Mouse (Mus musculus) stomach, postnatal 0 days (tissue): ENCODE measurements around the gene Cenpx. TPM values are rescaled to one million over a fixed set of nuclear protein-coding genes. Genes with fewer than 3 reads are reported as not detected.
A peak's percentile ranks its signal among the peaks of the same experiment; 100 is the strongest.
"Not testable (repeated sequence)": the region's sequence is repeated elsewhere in the genome, so short reads cannot be mapped to it uniquely, and the experiment has no call there.

ENCODE experiments used
- ATAC-seq: fragments of 200-750 bp; cut with Nextera tagmentation; 2 replicates; pipeline ENCODE4 v1.8.0; 2017; ENCODE audit not compliant: low FRiP score, low TSS enrichment
- DNase-seq: peaks from one replicate; pipeline ENCODE4 v3.0.0-alpha.2; 2016; ENCODE audit warnings: low spot score
- H3K27ac ChIP-seq: fragments of 300-500 bp; sonication (generic); replicated peaks from 2 replicates; pipeline ENCODE4 v1.5.1; 2014; ENCODE audit warnings: mild to moderate bottlenecking, control low read depth
- H3K27me3 ChIP-seq: fragments of 300-500 bp; sonication (generic); 2 replicates; pipeline ENCODE4 v1.6.1; 2014; ENCODE audit warnings: low read length; ENCODE audit not compliant: control insufficient read depth, insufficient read depth
- H3K36me3 ChIP-seq: fragments of 300-500 bp; sonication (generic); 2 replicates; pipeline ENCODE4 v1.6.1; 2014; ENCODE audit warnings: low read length, mixed read lengths; ENCODE audit not compliant: control insufficient read depth, insufficient read depth
- H3K4me1 ChIP-seq: fragments of 300-500 bp; sonication (generic); replicated peaks from 2 replicates; pipeline ENCODE4 v1.6.1; 2014; ENCODE audit warnings: antibody characterized with exemption; ENCODE audit not compliant: control insufficient read depth, insufficient read depth
- H3K4me2 ChIP-seq: fragments of 300-500 bp; sonication (generic); replicated peaks from 2 replicates; pipeline ENCODE4 v1.6.1; 2014; ENCODE audit warnings: low read depth, mild to moderate bottlenecking, control low read depth, moderate library complexity
- H3K4me3 ChIP-seq: fragments of 300-500 bp; sonication (generic); 2 replicates; pipeline ENCODE4 v1.5.1; 2014; ENCODE audit warnings: low read depth, low read length, control low read depth
- H3K9ac ChIP-seq: fragments of 300-500 bp; sonication (generic); 2 replicates; pipeline ENCODE4 v1.6.1; 2014; ENCODE audit warnings: mild to moderate bottlenecking, low read length, control low read depth, mixed read lengths
- H3K9me3 ChIP-seq: fragments of 300-500 bp; sonication (generic); 2 replicates; pipeline ENCODE4 v1.6.1; 2016; ENCODE audit warnings: low read length; ENCODE audit not compliant: control insufficient read depth
- CTCF ChIP-seq: IDR thresholded peaks from 2 replicates; pipeline ENCODE4 v1.5.1; 2016; ENCODE audit warnings: antibody characterized with exemption, low read depth, mild to moderate bottlenecking, moderate library complexity
- EP300 ChIP-seq: optimal IDR thresholded peaks from 2 replicates; pipeline ENCODE3; 2016; ENCODE audit warnings: antibody characterized with exemption
- WGBS: fragments of 180-500 bp; shearing (Covaris S2); extraction: QIAGEN DNeasy Blood & Tissue Kit; methylation state at CpG from one replicate; pipeline ENCODE4 v1.1.7; 2014; 5-methylcytosine and 5-hydroxymethylcytosine counted together
- polyA plus RNA-seq: library from polyadenylated mRNA; unstranded; fragments of >200 nt; fragmentation: Nextera tagmentation; extraction: Ambion mirVana; gene quantifications from 2 replicates; pipeline ENCODE4 v1.2.1, GENCODE M21; 2015

Cenpx gene
- polyA plus RNA-seq, 1 experiment from 2014 or later = 123 TPM

DNA sequence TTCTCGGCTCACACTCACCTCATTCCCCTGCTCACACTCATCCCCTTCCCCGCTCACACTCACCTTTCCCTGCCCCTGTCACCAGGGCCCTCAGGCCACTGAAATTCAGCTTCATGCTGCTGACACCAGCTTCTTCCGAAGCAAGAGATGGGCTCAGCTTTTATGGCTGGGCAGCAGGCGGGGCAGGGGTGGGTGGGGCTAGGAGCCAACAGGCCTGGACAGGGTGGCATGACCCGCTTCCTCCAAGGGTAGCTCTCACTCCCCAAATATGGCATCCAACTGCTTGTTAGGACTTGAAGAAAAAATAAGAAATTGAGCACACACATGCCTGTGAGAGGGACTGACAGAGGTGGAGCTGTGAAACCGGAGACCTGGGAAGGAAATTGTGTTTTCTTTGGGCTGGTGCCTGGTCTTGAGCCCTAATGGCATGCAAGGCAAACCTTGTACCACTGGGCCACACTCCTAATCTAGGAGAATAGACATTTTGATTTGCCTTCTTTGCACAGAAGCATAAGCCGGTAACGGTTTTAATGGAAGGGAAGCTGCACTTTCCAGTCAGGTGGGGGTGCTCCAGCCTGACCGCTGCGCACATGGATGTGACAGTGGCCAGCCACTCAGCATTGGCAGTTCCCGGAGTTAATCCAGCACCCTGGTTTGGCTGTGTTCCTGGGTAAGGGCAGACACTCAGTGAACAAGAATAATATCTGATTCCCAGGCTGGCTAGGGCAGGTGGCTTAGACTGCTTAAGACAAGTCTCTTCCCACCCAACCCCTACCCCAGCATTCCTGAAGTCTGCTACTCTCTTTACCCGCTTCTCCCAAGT lies 18.5 kb upstream of the Cenpx start, which contains the start of gene Cbr2:
Gene Cbr2, minus strand, starts transcription at position 257 of the 823 bp plus-strand sequence.
- Histone ChIP-seq H3K27ac (peak within 1 kb of the TSS; percentile 82), H3K4me1 (0 out of 2 replicates have a peak, but pooled peaks cover 2% of the 10 kb centered on the region), H3K9me3 (no peaks in the 10 kb centered on the region), H3K27me3 (no peaks in the 10 kb centered on the region), H3K4me3 (no peak within 1 kb of the TSS), H3K36me3 (no peaks in the 10 kb centered on the region), H3K4me2 (peak within 1 kb of the TSS; percentile 17; the same call in 1 of the 2 replicates), H3K9ac (no peak within 1 kb of the TSS)
- TF ChIP-seq CTCF (no peak), EP300 (no peak)
- ATAC-seq (no peak), DNase-seq (no peak)
- WGBS = 59% methylated on average over 12 of the region's 12 CpGs

DNA sequence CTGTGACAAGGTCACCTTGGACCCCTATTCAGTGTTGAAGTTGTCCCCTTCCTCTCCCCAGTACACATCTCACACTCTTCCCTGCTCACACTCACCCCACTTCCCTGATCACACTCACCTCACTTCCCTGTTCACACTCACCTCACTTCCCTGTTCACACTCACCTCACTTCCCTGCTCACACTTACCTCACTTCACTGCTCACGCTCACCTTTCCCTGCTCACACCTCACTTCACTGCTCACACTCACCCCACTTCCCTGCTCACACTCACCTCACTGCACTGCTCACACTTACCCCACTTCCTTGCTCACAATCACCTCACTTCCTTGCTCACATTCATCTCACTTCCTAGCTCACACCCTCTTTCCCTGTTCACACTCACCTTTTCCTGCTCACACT lies 17.9 kb upstream of the Cenpx start:
- 0 out of 2 replicates have a peak, but pooled peaks cover 5% of the 10 kb centered on the region for H3K4me1 ChIP-seq
- H3K9ac ChIP-seq = no peak overlapping the region
- peak overlapping the region; percentile 17; the same call in 1 of the 2 replicates for H3K4me2 ChIP-seq
- H3K9me3 ChIP-seq = no peaks in the 10 kb centered on the region
- no peak overlapping the region; the same call in 1 of the 2 replicates for H3K27ac ChIP-seq
- WGBS = 95% methylated on average over 1 of the region's 1 CpGs
- ATAC-seq = no peak
- no peak for DNase-seq
- H3K4me3 ChIP-seq = no peak overlapping the region
- no peak for TF ChIP-seq CTCF
- TF ChIP-seq EP300 = no peak
- no peaks in the 10 kb centered on the region for H3K36me3 ChIP-seq
- no peaks in the 10 kb centered on the region for H3K27me3 ChIP-seq

GRCm38 (mm10) chr11:120730331-120730870 lies 16.9 kb upstream of the Cenpx start:
- H3K27me3 ChIP-seq = no peaks in the 10 kb centered on the region
- H3K36me3 ChIP-seq = no peaks in the 10 kb centered on the region
- H3K4me3 ChIP-seq = no peak overlapping the region
- H3K9me3 ChIP-seq = no peaks in the 10 kb centered on the region
- TF ChIP-seq CTCF = no peak
- no peak for TF ChIP-seq EP300
- WGBS = 80% methylated on average over 10 of the region's 10 CpGs
- H3K9ac ChIP-seq = peak overlapping the region; percentile 18; the same call in 1 of the 2 replicates
- H3K4me2 ChIP-seq = 0 out of 2 replicates have a peak overlapping the region, but pooled peaks have one; percentile 17
- H3K4me1 ChIP-seq = 0 out of 2 replicates have a peak, but pooled peaks cover 5% of the 10 kb centered on the region
- ATAC-seq (no peak), DNase-seq (no peak)
- no peak overlapping the region; the same call in 1 of the 2 replicates for H3K27ac ChIP-seq

GRCm38 (mm10) chr11:120729432-120730050 lies 16.0 kb upstream of the Cenpx start:
- peak; percentile 48 for ATAC-seq
- H3K4me3 ChIP-seq, H3K27ac ChIP-seq, H3K9me3 ChIP-seq, H3K4me1 ChIP-seq, H3K36me3 ChIP-seq, H3K27me3 ChIP-seq, H3K9ac ChIP-seq: not testable (repeated sequence)
- DNase-seq = peak; percentile 86
- 3% methylated on average over 17 of the region's 21 CpGs for whole genome bisulfite sequencing
- H3K4me2 ChIP-seq = peak overlapping the region; percentile 23; the same call in 1 of the 2 replicates

DNA sequence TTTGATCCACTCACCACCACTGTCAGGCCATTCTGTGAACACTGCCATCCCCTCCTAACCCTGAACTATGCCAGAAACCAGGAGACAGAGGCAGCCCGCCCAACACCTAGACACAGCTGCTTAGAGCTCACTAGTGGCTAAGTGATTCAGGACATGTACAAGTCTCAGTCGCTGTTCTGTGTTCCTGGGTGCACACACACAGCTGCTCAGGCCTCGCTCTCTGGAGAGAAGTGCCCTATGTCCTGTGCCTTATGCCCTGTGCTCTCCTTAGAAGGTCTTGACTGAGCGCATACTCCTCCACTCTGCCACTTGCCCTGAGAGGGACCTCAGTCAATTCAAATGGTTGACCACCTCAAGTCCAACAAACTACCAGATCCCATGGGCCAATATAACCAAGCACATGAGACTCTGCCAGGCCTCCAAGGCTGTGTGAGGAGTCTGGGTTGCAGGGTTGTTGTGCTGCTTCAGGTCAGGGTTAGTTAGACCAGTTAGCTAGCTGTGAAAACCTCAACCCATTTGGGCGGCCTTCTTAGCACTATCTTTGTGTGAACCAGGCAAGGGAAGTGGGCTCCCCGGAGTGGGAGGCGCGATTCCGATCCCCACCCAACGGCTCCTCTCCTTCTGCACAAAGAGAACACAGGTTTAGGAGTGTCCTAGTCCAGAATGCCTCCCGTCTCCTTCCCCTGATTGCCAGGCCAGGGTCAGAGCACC lies 15.1 kb upstream of the Cenpx start:
- 68% methylated on average over 11 of the region's 11 CpGs for WGBS
- no peaks in the 10 kb centered on the region for H3K27me3 ChIP-seq
- H3K27ac ChIP-seq = 0 out of 2 replicates have a peak overlapping the region, but pooled peaks have one; percentile 8
- DNase-seq = no peak
- H3K9me3 ChIP-seq = no peaks in the 10 kb centered on the region
- ATAC-seq = no peak
- H3K36me3 ChIP-seq = no peaks in the 10 kb centered on the region
- TF ChIP-seq CTCF (no peak), EP300 (no peak)
- H3K4me1 ChIP-seq = 0 out of 2 replicates have a peak, but pooled peaks cover 5% of the 10 kb centered on the region
- H3K9ac ChIP-seq = no peak overlapping the region
- H3K4me2 ChIP-seq = no peak overlapping the region
- H3K4me3 ChIP-seq = no peak overlapping the region
